Mouse (Mus musculus) cortical plate, adult 2 months (tissue): ENCODE measurements at regions not wholly inside any gene's neighbourhood (a gene's known extent, or its start where the extent isn't known, plus 50 kb on each side); places are given as distances from the start of the nearest gene placed in this dataset.
A peak's percentile ranks its signal among the peaks of the same experiment; 100 is the strongest.

Source experiments
- H3K27ac ChIP-seq: fragments of 200-500 bp; 2 replicates; pipeline ENCODE4 v1.5.1; 2012; ENCODE audit warnings: low read length, control low read depth, inconsistent platforms; ENCODE audit not compliant: insufficient read depth
- H3K4me1 ChIP-seq: fragments of 200-500 bp; 2 replicates; pipeline ENCODE4 v1.6.1; 2011; ENCODE audit warnings: low read length; ENCODE audit not compliant: control insufficient read depth, insufficient read depth
- H3K4me3 ChIP-seq: fragments of 200-500 bp; 2 replicates; pipeline ENCODE4 v1.5.1; 2011; ENCODE audit warnings: mild to moderate bottlenecking, low read length, control low read depth; ENCODE audit not compliant: insufficient read depth
- CTCF ChIP-seq: fragments of 200-500 bp; IDR thresholded peaks from 2 replicates; pipeline ENCODE4 v1.5.1; 2011; ENCODE audit warnings: mild to moderate bottlenecking, control low read depth, low read length; ENCODE audit not compliant: insufficient read depth; ENCODE audit errors: extremely low read depth
- POLR2A ChIP-seq: fragments of 200-500 bp; IDR thresholded peaks from 2 replicates; pipeline ENCODE4 v1.6.1; 2011; ENCODE audit warnings: mild to moderate bottlenecking, low read length, control low read depth; ENCODE audit not compliant: insufficient read depth; ENCODE audit errors: extremely low read depth

GRCm38 (mm10) chr16:74809154-74809825 is 397.7 kb upstream of the Robo2 start:
- TF ChIP-seq CTCF = no peak
- no peak for TF ChIP-seq POLR2A
- Histone ChIP-seq H3K4me1 (no peaks in the 10 kb centered on the region), H3K4me3 (no peak overlapping the region), H3K27ac (no peak overlapping the region)

- TF ChIP-seq CTCF = no peak
- TF ChIP-seq POLR2A = no peak
- no peak overlapping the region for H3K27ac ChIP-seq
- no peak overlapping the region for H3K4me3 ChIP-seq
- H3K4me1 ChIP-seq = no peaks in the 10 kb centered on the region
Observed at GRCm38 (mm10) chr16:74806775-74807174, 395.1 kb upstream of the Robo2 start.

GRCm38 (mm10) chr16:74801296-74801695 is 389.7 kb upstream of the Robo2 start:
- TF ChIP-seq POLR2A (no peak), CTCF (peak; percentile 80)
- no peak overlapping the region for H3K27ac ChIP-seq
- H3K4me3 ChIP-seq = no peak overlapping the region
- H3K4me1 ChIP-seq = no peaks in the 10 kb centered on the region

GRCm38 (mm10) chr16:74796303-74796653 is 384.7 kb upstream of the Robo2 start:
- Histone ChIP-seq H3K4me1 (no peaks in the 10 kb centered on the region), H3K4me3 (no peak overlapping the region), H3K27ac (no peak overlapping the region)
- TF ChIP-seq POLR2A = no peak
- no peak for TF ChIP-seq CTCF

GRCm38 (mm10) chr16:74795360-74796302 is 384.0 kb upstream of the Robo2 start:
- TF ChIP-seq POLR2A (no peak), CTCF (no peak)
- Histone ChIP-seq H3K4me3 (no peak overlapping the region), H3K27ac (no peak overlapping the region), H3K4me1 (no peaks in the 10 kb centered on the region)

GRCm38 (mm10) chr16:74785365-74786119 is 373.9 kb upstream of the Robo2 start:
- no peak overlapping the region for H3K4me3 ChIP-seq
- H3K4me1 ChIP-seq = no peaks in the 10 kb centered on the region; the same call in 1 of the 2 replicates
- no peak overlapping the region for H3K27ac ChIP-seq
- TF ChIP-seq POLR2A (no peak), CTCF (no peak)

GRCm38 (mm10) chr16:74780388-74780787 is 368.8 kb upstream of the Robo2 start:
- no peaks in the 10 kb centered on the region for H3K4me1 ChIP-seq
- no peak overlapping the region for H3K27ac ChIP-seq
- H3K4me3 ChIP-seq = no peak overlapping the region
- TF ChIP-seq POLR2A (no peak), CTCF (no peak)

GRCm38 (mm10) chr16:74768264-74768663 is 356.6 kb upstream of the Robo2 start:
- TF ChIP-seq CTCF = no peak
- TF ChIP-seq POLR2A = no peak
- H3K4me1 ChIP-seq = no peaks in the 10 kb centered on the region
- no peak overlapping the region for H3K27ac ChIP-seq
- H3K4me3 ChIP-seq = no peak overlapping the region

GRCm38 (mm10) chr16:74756720-74757345 is 345.2 kb upstream of the Robo2 start:
- Histone ChIP-seq H3K4me3 (no peak overlapping the region), H3K27ac (no peak overlapping the region), H3K4me1 (no peaks in the 10 kb centered on the region)
- TF ChIP-seq CTCF (no peak), POLR2A (no peak)
